Mouse (Mus musculus) hindbrain, embryonic 12.5 days (tissue): ENCODE measurements around the gene Nsun7. TPM values are rescaled to one million over a fixed set of nuclear protein-coding genes. Genes with fewer than 3 reads are reported as not detected.

Experiments used
- ATAC-seq: fragments of 200-750 bp; cut with Nextera tagmentation; 2 replicates; pipeline ENCODE4 v1.8.0; 2017; ENCODE audit warnings: moderate TSS enrichment; ENCODE audit not compliant: low FRiP score
- H3K27ac ChIP-seq: fragments of 300-500 bp; sonication (generic); 2 replicates; pipeline ENCODE4 v1.5.1; 2016; ENCODE audit warnings: mild to moderate bottlenecking
- H3K27me3 ChIP-seq: fragments of 300-500 bp; sonication (generic); 2 replicates; pipeline ENCODE4 v1.6.1; 2016; ENCODE audit warnings: mild to moderate bottlenecking
- H3K36me3 ChIP-seq: fragments of 300-500 bp; sonication (generic); 2 replicates; pipeline ENCODE4 v1.6.1; 2016; ENCODE audit warnings: mild to moderate bottlenecking
- H3K4me1 ChIP-seq: fragments of 300-500 bp; sonication (generic); 2 replicates; pipeline ENCODE4 v1.6.1; 2016
- H3K4me2 ChIP-seq: fragments of 300-500 bp; sonication (generic); replicated peaks from 2 replicates; pipeline ENCODE4 v1.6.1; 2016; ENCODE audit warnings: mild to moderate bottlenecking
- H3K4me3 ChIP-seq: fragments of 300-500 bp; sonication (generic); 2 replicates; pipeline ENCODE4 v1.5.1; 2016; ENCODE audit warnings: mild to moderate bottlenecking
- H3K9ac ChIP-seq: fragments of 300-500 bp; sonication (generic); 2 replicates; pipeline ENCODE4 v1.6.1; 2016; ENCODE audit warnings: mild to moderate bottlenecking, moderate library complexity
- H3K9me3 ChIP-seq: fragments of 300-500 bp; sonication (generic); replicated peaks from 2 replicates; pipeline ENCODE4 v1.6.1; 2016; ENCODE audit warnings: mild to moderate bottlenecking
- WGBS: fragments of 180-500 bp; shearing (Covaris S2); methylation state at CpG from one replicate; pipeline ENCODE4 v1.1.7; 2016; 5-methylcytosine and 5-hydroxymethylcytosine counted together
- polyA plus RNA-seq: library from polyadenylated mRNA; unstranded; fragments of >200 nt; fragmentation: Nextera tagmentation; extraction: Ambion mirVana; gene quantifications from 2 replicates; pipeline ENCODE4 v1.2.1, GENCODE M21; 2016

Nsun7 gene
- polyA plus RNA-seq, 1 experiment from 2014 or later = 1.8 TPM

DNA sequence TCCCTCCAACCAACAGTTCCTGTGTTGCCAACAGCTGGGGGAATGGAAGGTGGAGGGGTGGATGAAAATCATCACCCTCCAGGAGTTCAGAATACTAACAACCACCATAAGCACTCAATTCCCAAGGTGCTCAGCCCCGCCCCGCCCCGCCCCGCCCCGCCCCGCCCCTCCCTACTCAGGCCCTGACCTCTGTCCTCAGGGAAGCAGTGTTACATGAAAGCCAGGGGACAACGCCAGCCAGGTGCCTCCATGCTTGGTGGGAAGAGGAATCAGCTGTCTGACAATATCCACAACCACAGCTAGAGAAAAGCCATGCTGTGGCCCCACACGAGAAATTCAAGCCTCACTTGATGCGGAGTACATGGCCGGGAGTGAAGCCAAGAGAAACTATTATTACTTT lies 82.2 kb downstream of the Nsun7 start:
- 48% methylated on average over 10 of the region's 10 CpGs for WGBS
- Histone ChIP-seq H3K4me3 (no peak overlapping the region), H3K9ac (no peak overlapping the region), H3K27me3 (no peaks in the 10 kb centered on the region), H3K27ac (no peak overlapping the region), H3K36me3 (no peaks in the 10 kb centered on the region), H3K4me2 (no peak overlapping the region), H3K9me3 (no peaks in the 10 kb centered on the region), H3K4me1 (peaks cover 35% of the 10 kb centered on the region)
- no peak for ATAC-seq

DNA sequence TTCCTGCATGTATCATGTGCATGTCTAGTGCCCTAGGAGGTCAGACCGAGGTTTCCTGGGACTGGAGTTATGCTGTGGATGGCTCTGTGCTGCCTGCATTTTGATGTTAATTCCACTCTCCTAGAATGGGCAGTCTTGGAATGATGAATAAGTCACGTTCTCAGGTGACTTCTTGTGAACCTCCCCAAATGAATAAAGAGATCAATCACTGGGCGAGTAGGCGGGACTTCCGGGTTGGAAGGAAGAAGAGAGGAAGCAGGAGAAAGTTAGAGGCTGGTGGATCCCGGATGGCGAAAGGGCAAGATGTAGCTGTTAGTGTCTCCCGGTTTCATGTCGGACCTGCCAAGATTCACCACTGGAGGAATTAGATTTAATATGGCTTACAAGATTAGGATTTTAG lies 82.6 kb downstream of the Nsun7 start:
- WGBS = 67% methylated on average over 9 of the region's 9 CpGs

DNA sequence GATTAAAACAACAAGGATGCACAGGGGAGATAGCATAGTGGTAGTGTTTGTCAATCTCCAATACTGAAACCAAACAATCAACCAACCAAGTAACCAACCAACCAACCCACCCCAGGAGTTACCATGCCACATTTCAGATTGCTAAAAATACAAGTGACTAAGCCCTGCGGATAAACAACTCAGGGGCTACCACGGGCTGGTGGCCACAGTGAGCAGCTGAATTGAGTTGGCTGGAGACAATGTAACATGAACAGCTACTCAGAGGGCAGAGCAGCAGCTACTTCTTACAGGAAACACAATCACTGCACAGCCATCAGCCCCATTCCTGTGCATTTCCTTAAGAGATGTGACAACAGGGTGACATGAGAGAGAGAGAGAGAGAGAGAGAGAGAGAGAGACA lies 84.5 kb downstream of the Nsun7 start:
- no peak overlapping the region for H3K4me2 ChIP-seq
- ATAC-seq = no peak
- H3K4me1 ChIP-seq = peaks cover 20% of the 10 kb centered on the region
- no peaks in the 10 kb centered on the region for H3K9me3 ChIP-seq
- H3K27me3 ChIP-seq = no peaks in the 10 kb centered on the region
- 80% methylated on average over 2 of the region's 2 CpGs for WGBS
- no peak overlapping the region for H3K27ac ChIP-seq
- no peak overlapping the region for H3K9ac ChIP-seq
- no peaks in the 10 kb centered on the region for H3K36me3 ChIP-seq
- no peak overlapping the region for H3K4me3 ChIP-seq

More for the DNA sequence above, 82.6 kb downstream of the Nsun7 start:
- H3K4me3 ChIP-seq = no peak overlapping the region
- no peaks in the 10 kb centered on the region for H3K27me3 ChIP-seq
- H3K4me2 ChIP-seq = no peak overlapping the region
- ATAC-seq = no peak
- no peak overlapping the region for H3K9ac ChIP-seq
- H3K9me3 ChIP-seq = no peaks in the 10 kb centered on the region
- no peaks in the 10 kb centered on the region for H3K36me3 ChIP-seq
- no peak overlapping the region for H3K27ac ChIP-seq
- H3K4me1 ChIP-seq = peaks cover 31% of the 10 kb centered on the region

DNA sequence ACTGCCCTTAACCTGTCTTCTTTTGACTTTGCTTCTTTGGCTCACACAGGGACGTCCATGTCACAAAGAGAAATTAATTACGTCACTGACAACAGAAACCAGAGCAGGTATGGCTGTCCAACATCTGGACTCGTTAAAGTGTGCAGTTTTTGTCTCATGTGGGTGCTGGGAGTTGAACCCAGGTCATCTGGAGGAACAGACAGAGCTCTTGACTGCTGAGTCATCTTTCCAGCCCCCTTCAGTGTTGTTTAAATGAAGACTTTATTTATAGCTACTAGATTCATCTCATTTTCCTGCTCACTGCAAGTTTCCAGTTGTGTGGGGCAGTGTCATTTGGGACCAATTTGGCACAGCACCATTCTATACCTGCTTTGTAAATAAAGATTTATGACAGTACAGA lies 85.4 kb downstream of the Nsun7 start:
- no peak for ATAC-seq
- H3K27ac ChIP-seq = no peak overlapping the region
- WGBS = 54% methylated on average over 3 of the region's 3 CpGs

GRCm38 (mm10) chr5:66346756-66347155 lies 87.1 kb downstream of the Nsun7 start:
- H3K4me3 ChIP-seq = no peak overlapping the region
- 83% methylated on average over 6 of the region's 6 CpGs for WGBS
- H3K4me1 ChIP-seq = peaks cover 6% of the 10 kb centered on the region; the same call in 1 of the 2 replicates
- no peak overlapping the region for H3K9ac ChIP-seq
- H3K36me3 ChIP-seq = no peaks in the 10 kb centered on the region
- H3K4me2 ChIP-seq = no peak overlapping the region
- no peaks in the 10 kb centered on the region for H3K9me3 ChIP-seq
- no peak for ATAC-seq
- H3K27ac ChIP-seq = no peak overlapping the region
- no peaks in the 10 kb centered on the region for H3K27me3 ChIP-seq

More for the DNA sequence above, 85.4 kb downstream of the Nsun7 start:
- H3K27me3 ChIP-seq = no peaks in the 10 kb centered on the region
- peaks cover 20% of the 10 kb centered on the region for H3K4me1 ChIP-seq
- H3K9me3 ChIP-seq = no peaks in the 10 kb centered on the region
- H3K36me3 ChIP-seq = no peaks in the 10 kb centered on the region
- H3K9ac ChIP-seq = no peak overlapping the region
- H3K4me3 ChIP-seq = no peak overlapping the region
- no peak overlapping the region for H3K4me2 ChIP-seq

Other genes starting within 250 kb of the Nsun7 start
- 9.6 and 9.7 TPM in 2 replicates for gene Rbm47, start 86.8 kb upstream of the Nsun7 start, polyA plus RNA-seq